Mouse (Mus musculus) frontal cortex, postnatal 10 days (tissue): ENCODE results near the gene Pak1.
"Not testable (repeated sequence)": the region's sequence is repeated elsewhere in the genome, so short reads cannot be mapped to it uniquely, and the experiment has no call there.

Experiments used
- DNase-seq, 2 experiments: peaks; one replicate each; pipeline ENCODE4 v3.0.0; 2022; ENCODE audit warnings: low spot score in 2 of 2, mixed read lengths in 1 of 2

Gene Pak1

GRCm38 (mm10) chr7:97846539-97846938, 58.2 kb downstream of the Pak1 start:
- no peak for DNase-seq

- DNase-seq = not testable (repeated sequence)
Measured at GRCm38 (mm10) chr7:97849557-97849956, 61.2 kb downstream of the Pak1 start.

- no peak for DNase-seq
Measured at GRCm38 (mm10) chr7:97850331-97850730, 62.0 kb downstream of the Pak1 start.

- no peak for DNase-seq
Measured at GRCm38 (mm10) chr7:97863512-97863911, 75.2 kb downstream of the Pak1 start.

GRCm38 (mm10) chr7:97864531-97864930, 76.2 kb downstream of the Pak1 start:
- DNase-seq = no peak

GRCm38 (mm10) chr7:97867866-97868265, 79.5 kb downstream of the Pak1 start:
- no peak for DNase-seq

GRCm38 (mm10) chr7:97868766-97869165, 80.4 kb downstream of the Pak1 start:
- no peak for DNase-seq

- no peak for DNase-seq
Measured at GRCm38 (mm10) chr7:97872396-97872795, 84.1 kb downstream of the Pak1 start.

- no peak for DNase-seq
Measured at GRCm38 (mm10) chr7:97873317-97873716, 85.0 kb downstream of the Pak1 start.

GRCm38 (mm10) chr7:97877846-97878538, 89.7 kb downstream of the Pak1 start:
- no peak for DNase-seq

- DNase-seq = no peak
Measured at GRCm38 (mm10) chr7:97911646-97912045, 123.3 kb downstream of the Pak1 start.

GRCm38 (mm10) chr7:97914833-97915516, 126.6 kb downstream of the Pak1 start:
- peak in 1 of 2 experiments; percentile 10 for DNase-seq

GRCm38 (mm10) chr7:97919742-97920141, 131.4 kb downstream of the Pak1 start, which contains the start of gene Gdpd4:
Gdpd4 (plus strand) TSS chr7:97919955.
- no peak for DNase-seq

- DNase-seq = no peak
Measured at GRCm38 (mm10) chr7:97925819-97926218, 137.5 kb downstream of the Pak1 start.

- no peak for DNase-seq
Measured at GRCm38 (mm10) chr7:97926978-97927377, 138.6 kb downstream of the Pak1 start.

GRCm38 (mm10) chr7:97944485-97944884, 156.1 kb downstream of the Pak1 start:
- no peak for DNase-seq
